Mouse (Mus musculus) stomach, embryonic 15.5 days (tissue): ENCODE measurements around the gene Gm10521. TPM values are rescaled to one million over a fixed set of nuclear protein-coding genes. Genes with fewer than 3 reads are reported as not detected.

Experiments
- ATAC-seq: fragments of 200-750 bp; cut with Nextera tagmentation; 2 replicates; pipeline ENCODE4 v1.8.0; 2017; ENCODE audit warnings: low read depth, moderate number of reproducible peaks, moderate TSS enrichment; ENCODE audit not compliant: insufficient read depth, low FRiP score
- H3K27ac ChIP-seq: fragments of 300-500 bp; sonication (generic); 2 replicates; pipeline ENCODE4 v1.5.1; 2015; ENCODE audit warnings: mild to moderate bottlenecking, inconsistent platforms
- H3K27me3 ChIP-seq: fragments of 300-500 bp; sonication (generic); replicated peaks from 2 replicates; pipeline ENCODE4 v1.6.1; 2015; ENCODE audit warnings: inconsistent platforms
- H3K36me3 ChIP-seq: fragments of 300-500 bp; sonication (generic); 2 replicates; pipeline ENCODE4 v1.6.1; 2015; ENCODE audit warnings: inconsistent platforms
- H3K4me1 ChIP-seq: fragments of 300-500 bp; sonication (generic); 2 replicates; pipeline ENCODE4 v1.6.1; 2015; ENCODE audit warnings: inconsistent platforms
- H3K4me2 ChIP-seq: fragments of 300-500 bp; sonication (generic); 2 replicates; pipeline ENCODE4 v1.6.1; 2015; ENCODE audit warnings: mild to moderate bottlenecking, inconsistent platforms
- H3K4me3 ChIP-seq: fragments of 300-500 bp; sonication (generic); replicated peaks from 2 replicates; pipeline ENCODE4 v1.5.1; 2015; ENCODE audit warnings: inconsistent platforms
- H3K9ac ChIP-seq: fragments of 300-500 bp; sonication (generic); 2 replicates; pipeline ENCODE4 v1.6.1; 2015; ENCODE audit warnings: inconsistent platforms
- H3K9me3 ChIP-seq: fragments of 300-500 bp; sonication (generic); 2 replicates; pipeline ENCODE4 v1.6.1; 2016; ENCODE audit warnings: inconsistent platforms
- WGBS: fragments of 180-500 bp; shearing (Covaris S2); methylation state at CpG from one replicate; pipeline ENCODE4 v1.1.7; 2015; 5-methylcytosine and 5-hydroxymethylcytosine counted together
- polyA plus RNA-seq: library from polyadenylated mRNA; unstranded; fragments of >200 nt; fragmentation: Nextera tagmentation; extraction: Ambion mirVana; gene quantifications from 2 replicates; pipeline ENCODE4 v1.2.1, GENCODE M21; 2015

The Gm10521 gene
- polyA plus RNA-seq, 1 experiment from 2014 or later: not detected

DNA sequence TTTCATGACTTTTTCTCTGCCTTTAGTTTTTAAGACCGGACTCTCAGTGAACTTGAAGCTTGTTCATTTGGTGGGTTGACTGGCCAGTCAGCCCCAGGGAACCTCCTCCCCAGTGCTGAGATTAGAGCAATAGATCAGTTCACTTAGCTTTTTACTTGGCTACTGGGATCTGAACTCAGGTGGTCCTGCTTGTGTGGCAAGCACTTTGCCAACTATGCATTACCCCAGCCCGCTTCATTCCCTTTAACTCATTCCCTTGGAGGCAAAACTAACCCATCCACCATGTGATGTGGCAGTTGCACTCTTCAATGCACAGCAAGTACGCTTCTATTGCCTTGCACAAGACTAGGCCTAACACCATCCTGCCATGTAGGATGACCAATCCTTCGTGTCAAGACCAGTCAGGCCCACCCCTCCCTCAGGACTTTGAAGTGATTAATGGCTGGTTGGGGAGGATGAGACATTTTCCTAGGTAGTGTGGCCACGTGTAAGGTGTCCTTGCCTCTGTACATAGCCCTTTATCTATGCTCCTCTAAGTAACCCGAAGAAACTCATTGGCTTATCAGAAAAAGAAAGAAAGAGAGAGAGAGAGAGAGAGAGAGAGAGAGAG is 24.5 kb downstream of the Gm10521 start:
- 73% methylated on average over 6 of the region's 6 CpGs for WGBS
- no peak for ATAC-seq
- Histone ChIP-seq H3K9me3 (no peaks in the 10 kb centered on the region), H3K4me2 (no peak overlapping the region), H3K27me3 (no peaks in the 10 kb centered on the region), H3K4me1 (no peaks in the 10 kb centered on the region), H3K4me3 (no peak overlapping the region), H3K27ac (no peak overlapping the region), H3K9ac (no peak overlapping the region), H3K36me3 (no peaks in the 10 kb centered on the region)

DNA sequence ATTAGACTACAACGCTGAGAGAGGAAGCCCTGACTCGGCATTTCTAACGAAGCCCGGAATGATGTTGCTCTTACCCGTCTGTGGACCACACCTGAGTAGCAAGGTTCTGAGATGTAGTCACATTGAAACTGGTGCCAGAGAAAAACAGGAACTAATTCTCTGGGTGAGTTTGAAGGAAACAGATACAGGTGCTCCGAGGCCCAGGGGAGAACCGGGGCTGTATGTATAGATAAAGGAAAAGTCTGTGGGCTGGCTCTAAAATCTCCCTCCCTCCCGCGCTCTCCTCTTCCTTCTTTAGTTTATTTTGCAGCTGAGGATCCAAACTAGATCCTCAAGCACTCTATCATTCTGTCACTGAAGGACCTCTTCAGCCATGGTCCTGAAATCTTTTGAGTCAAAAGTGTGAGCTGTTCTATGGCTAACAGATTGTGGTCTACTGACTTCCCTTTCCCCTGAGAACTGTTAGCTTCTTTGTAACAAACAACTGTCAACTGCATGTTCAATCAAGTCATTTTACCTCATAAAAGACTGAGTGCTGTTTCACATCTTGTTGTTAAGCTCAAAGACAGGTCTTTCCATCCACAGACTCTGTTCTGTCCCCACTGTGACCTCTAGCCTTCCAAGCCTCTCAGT is 25.6 kb downstream of the Gm10521 start:
- H3K36me3 ChIP-seq: no peaks in the 10 kb centered on the region
- no peaks in the 10 kb centered on the region for H3K9me3 ChIP-seq
- H3K27me3 ChIP-seq: no peaks in the 10 kb centered on the region
- no peak overlapping the region for H3K27ac ChIP-seq
- H3K9ac ChIP-seq: no peak overlapping the region
- 60% methylated on average over 9 of the region's 9 CpGs for WGBS
- ATAC-seq: no peak
- no peaks in the 10 kb centered on the region for H3K4me1 ChIP-seq
- no peak overlapping the region for H3K4me3 ChIP-seq
- H3K4me2 ChIP-seq: no peak overlapping the region

- H3K27me3 ChIP-seq: no peaks in the 10 kb centered on the region
- no peak overlapping the region for H3K4me3 ChIP-seq
- H3K27ac ChIP-seq: no peak overlapping the region
- WGBS: 55% methylated on average over 2 of the region's 2 CpGs
- H3K9me3 ChIP-seq: no peaks in the 10 kb centered on the region
- no peaks in the 10 kb centered on the region for H3K4me1 ChIP-seq
- no peak overlapping the region for H3K9ac ChIP-seq
- H3K36me3 ChIP-seq: no peaks in the 10 kb centered on the region
- ATAC-seq: no peak
- no peak overlapping the region for H3K4me2 ChIP-seq
Measured at GRCm38 (mm10) chr1:171921641-171922040, 26.2 kb downstream of the Gm10521 start.

- no peak for ATAC-seq
- WGBS: 93% methylated on average over 5 of the region's 5 CpGs
- Histone ChIP-seq H3K9ac (no peak overlapping the region), H3K4me1 (no peaks in the 10 kb centered on the region), H3K4me2 (no peak overlapping the region), H3K4me3 (no peak overlapping the region), H3K36me3 (no peaks in the 10 kb centered on the region), H3K27me3 (no peaks in the 10 kb centered on the region), H3K9me3 (no peaks in the 10 kb centered on the region), H3K27ac (no peak overlapping the region)
Measured at GRCm38 (mm10) chr1:171922844-171923243, 27.4 kb downstream of the Gm10521 start.

- Histone ChIP-seq H3K4me1 (no peaks in the 10 kb centered on the region), H3K4me3 (no peak overlapping the region)
- ATAC-seq: no peak
Measured at GRCm38 (mm10) chr1:171924900-171925299, 29.4 kb downstream of the Gm10521 start.

GRCm38 (mm10) chr1:171933851-171934250 is 38.4 kb downstream of the Gm10521 start:
- Histone ChIP-seq H3K4me1 (no peaks in the 10 kb centered on the region), H3K4me2 (no peak overlapping the region), H3K27ac (no peak overlapping the region), H3K9me3 (no peaks in the 10 kb centered on the region), H3K27me3 (no peaks in the 10 kb centered on the region), H3K4me3 (no peak overlapping the region), H3K36me3 (no peaks in the 10 kb centered on the region), H3K9ac (no peak overlapping the region)
- WGBS: 41% methylated on average over 3 of the region's 3 CpGs
- ATAC-seq: no peak

More at GRCm38 (mm10) chr1:171924900-171925299, 29.4 kb downstream of the Gm10521 start:
- Histone ChIP-seq H3K9ac (no peak overlapping the region), H3K36me3 (no peaks in the 10 kb centered on the region), H3K27me3 (no peaks in the 10 kb centered on the region), H3K9me3 (no peaks in the 10 kb centered on the region), H3K27ac (no peak overlapping the region), H3K4me2 (no peak overlapping the region)
- 76% methylated on average over 3 of the region's 3 CpGs for WGBS

DNA sequence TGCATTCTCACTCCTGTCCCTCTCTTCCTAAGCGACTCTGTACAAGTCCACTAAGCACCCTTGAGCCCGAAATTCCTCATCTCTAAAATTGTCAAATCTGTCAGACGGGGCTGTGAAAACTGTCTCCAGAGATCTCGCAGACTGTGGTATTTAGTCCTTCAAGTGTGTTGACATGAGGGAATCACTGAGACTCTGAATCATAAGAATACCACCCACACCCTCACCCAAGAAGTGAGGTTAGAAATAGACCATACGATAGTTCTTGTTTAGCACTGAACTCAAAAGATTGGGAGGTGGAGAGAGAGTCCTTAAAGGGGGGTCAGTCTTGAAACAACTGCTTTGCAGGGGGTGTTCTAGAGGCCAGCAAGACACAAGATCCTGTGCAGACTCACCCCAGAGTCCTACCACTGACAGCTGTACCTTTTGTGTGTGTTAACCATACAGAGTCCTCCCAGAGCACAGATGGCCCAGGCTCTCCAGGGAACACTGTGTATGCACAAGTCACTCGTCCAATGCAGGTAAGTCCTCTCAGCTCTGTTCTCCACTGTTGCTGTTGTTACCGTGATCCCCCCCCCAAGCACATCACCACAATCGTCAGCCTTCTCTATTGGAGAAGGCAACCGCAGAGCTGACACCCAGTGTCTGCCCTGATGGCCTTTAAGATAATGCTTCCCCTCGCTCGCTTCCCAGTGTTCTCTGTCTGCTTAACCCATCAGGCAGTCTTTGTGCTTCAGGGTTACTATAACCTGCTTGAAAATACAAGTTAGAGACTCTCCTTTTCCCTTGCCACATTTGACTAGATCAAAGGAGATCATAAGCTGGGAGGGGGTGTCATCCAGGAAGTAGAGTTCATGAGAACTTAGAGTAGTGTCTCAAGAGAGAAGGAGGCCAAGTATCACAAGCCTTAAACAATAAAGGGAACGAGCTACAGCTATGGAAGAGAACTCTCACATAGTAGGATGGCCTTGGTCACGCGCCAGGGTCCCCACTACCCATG is 43.8 kb downstream of the Gm10521 start:
- ATAC-seq: no peak
- H3K4me1 ChIP-seq: no peaks in the 10 kb centered on the region
- no peak overlapping the region for H3K9ac ChIP-seq
- no peaks in the 10 kb centered on the region for H3K27me3 ChIP-seq
- WGBS: 79% methylated on average over 14 of the region's 14 CpGs
- no peak overlapping the region for H3K27ac ChIP-seq
- no peaks in the 10 kb centered on the region for H3K9me3 ChIP-seq
- H3K36me3 ChIP-seq: no peaks in the 10 kb centered on the region
- H3K4me2 ChIP-seq: no peak overlapping the region
- H3K4me3 ChIP-seq: no peak overlapping the region

GRCm38 (mm10) chr1:171940626-171941025 is 45.2 kb downstream of the Gm10521 start:
- ATAC-seq: no peak
- H3K27ac ChIP-seq: no peak overlapping the region
- H3K9me3 ChIP-seq: no peaks in the 10 kb centered on the region
- H3K9ac ChIP-seq: no peak overlapping the region
- WGBS: 71% methylated on average over 6 of the region's 6 CpGs
- H3K4me3 ChIP-seq: no peak overlapping the region
- H3K36me3 ChIP-seq: no peaks in the 10 kb centered on the region
- H3K4me1 ChIP-seq: no peaks in the 10 kb centered on the region
- no peaks in the 10 kb centered on the region for H3K27me3 ChIP-seq
- no peak overlapping the region for H3K4me2 ChIP-seq

DNA sequence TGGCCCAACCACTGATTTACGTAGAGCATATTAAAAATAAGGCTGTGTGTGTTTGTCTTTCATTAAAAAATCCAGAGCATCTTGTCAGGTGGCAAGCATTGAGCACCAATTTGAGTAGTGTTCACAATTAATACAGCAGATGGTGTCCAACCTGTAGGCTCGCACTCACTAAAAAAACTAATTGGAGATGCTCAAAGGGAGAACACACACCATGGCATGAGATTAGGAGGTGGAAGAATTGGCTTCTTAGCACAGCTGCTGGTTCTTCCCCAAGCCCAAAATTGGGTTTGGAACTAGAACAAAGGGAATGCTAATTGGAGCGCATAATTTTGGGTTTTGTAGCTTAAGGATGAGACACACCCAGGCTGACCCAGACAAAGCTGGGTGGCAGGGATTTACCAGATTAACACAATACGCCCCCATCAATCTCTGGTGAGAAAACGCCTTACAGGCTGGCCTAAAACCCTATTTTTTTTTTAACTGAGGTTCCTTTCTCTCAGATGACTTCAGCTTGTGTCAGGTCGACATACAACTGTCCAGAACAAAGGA is 51.1 kb downstream of the Gm10521 start:
- no peak for ATAC-seq
- H3K9ac ChIP-seq: no peak overlapping the region
- no peaks in the 10 kb centered on the region for H3K4me1 ChIP-seq
- H3K9me3 ChIP-seq: no peaks in the 10 kb centered on the region
- no peak overlapping the region for H3K27ac ChIP-seq
- H3K27me3 ChIP-seq: no peaks in the 10 kb centered on the region
- H3K36me3 ChIP-seq: no peaks in the 10 kb centered on the region
- H3K4me2 ChIP-seq: no peak overlapping the region
- H3K4me3 ChIP-seq: no peak overlapping the region
- WGBS: 74% methylated on average over 6 of the region's 6 CpGs
